Mouse (Mus musculus): ENCODE data around the gene C1ql4. TPM values are rescaled to one million over a fixed set of nuclear protein-coding genes. Genes with fewer than 3 reads are reported as not detected.
"Not testable (repeated sequence)": the region's sequence is repeated elsewhere in the genome, so short reads cannot be mapped to it uniquely, and the experiment has no call there.

C1ql4 gene
- total RNA-seq, 1 experiment from 2014 or later: not detected

GRCm38 (mm10) chr15:99098493-99098861, 10.9 kb upstream of the C1ql4 start:
- DNase-seq: no peak

- peak; percentile 47 for DNase-seq
These were observed 10.3 kb upstream of the C1ql4 start for GRCm38 (mm10) chr15:99097840-99098492.

GRCm38 (mm10) chr15:99096831-99097500, 9.3 kb upstream of the C1ql4 start:
- DNase-seq: peak; percentile 40

- no peak for DNase-seq
These were observed 8.6 kb upstream of the C1ql4 start for GRCm38 (mm10) chr15:99096061-99096793.

GRCm38 (mm10) chr15:99095356-99095755, 7.7 kb upstream of the C1ql4 start:
- DNase-seq: no peak

- DNase-seq: no peak
These were observed 7.1 kb upstream of the C1ql4 start for GRCm38 (mm10) chr15:99094631-99095270.

- DNase-seq: no peak
These were observed 6.0 kb upstream of the C1ql4 start for GRCm38 (mm10) chr15:99093291-99094258.

GRCm38 (mm10) chr15:99092870-99093269, 5.3 kb upstream of the C1ql4 start, which contains the start of gene Dnajc22:
Dnajc22 (plus strand) TSS chr15:99093170.
- DNase-seq: no peak

GRCm38 (mm10) chr15:99089069-99089468, 1.5 kb upstream of the C1ql4 start:
- DNase-seq: no peak

- DNase-seq: peak; percentile 84
These were observed 675 bp upstream of the C1ql4 start for GRCm38 (mm10) chr15:99088292-99088691.

GRCm38 (mm10) chr15:99085997-99086396, 1.6 kb downstream of the C1ql4 start:
- DNase-seq: no peak

- no peak for DNase-seq
These were observed 3.0 kb downstream of the C1ql4 start for GRCm38 (mm10) chr15:99084618-99085017.

GRCm38 (mm10) chr15:99083867-99084557, 3.6 kb downstream of the C1ql4 start:
- DNase-seq: no peak

- DNase-seq: peak; percentile 44
These were observed 4.4 kb downstream of the C1ql4 start for GRCm38 (mm10) chr15:99083258-99083657.

GRCm38 (mm10) chr15:99082840-99083239, 4.8 kb downstream of the C1ql4 start:
- DNase-seq: no peak

- DNase-seq: no peak
These were observed 5.3 kb downstream of the C1ql4 start for GRCm38 (mm10) chr15:99082322-99082721.

- DNase-seq: no peak
These were observed 7.8 kb downstream of the C1ql4 start for GRCm38 (mm10) chr15:99079804-99080203.

- DNase-seq: no peak
These were observed 9.3 kb downstream of the C1ql4 start for GRCm38 (mm10) chr15:99078181-99078910.

- not testable (repeated sequence) for DNase-seq
These were observed 11.6 kb downstream of the C1ql4 start for GRCm38 (mm10) chr15:99076011-99076410.

Data from adrenal gland, postnatal 25 days (tissue).